Mouse (Mus musculus) CH12.LX (cell line): ENCODE measurements at regions not wholly inside any gene's neighbourhood (a gene's known extent, or its start where the extent isn't known, plus 50 kb on each side); places are given as distances from the start of the nearest gene placed in this dataset.

Experiments
- DNase-seq: peaks from one replicate; pipeline ENCODE4 v3.0.0-alpha.2; 2013; ENCODE audit errors: extremely low read depth
- H3K27ac ChIP-seq: 2 replicates; pipeline ENCODE4 v1.5.1; 2012; ENCODE audit warnings: low read depth, mild to moderate bottlenecking, control low read depth, moderate library complexity; ENCODE audit not compliant: insufficient read depth
- H3K27me3 ChIP-seq: replicated peaks from 2 replicates; pipeline ENCODE3; 2012; ENCODE audit warnings: inconsistent platforms
- H3K36me3 ChIP-seq, 2 experiments: replicated peaks in 1 of 2; 2 replicates each; pipeline versions ENCODE3 to v1.6.1; 2012; ENCODE audit warnings: inconsistent platforms in 1 of 2, low read length in 1 of 2, mild to moderate bottlenecking in 1 of 2, mixed read lengths in 1 of 2, moderate library complexity in 1 of 2; ENCODE audit not compliant: control insufficient read depth in 1 of 2, insufficient read depth in 1 of 2
- H3K4me1 ChIP-seq, 2 experiments: 2 replicates each; pipeline ENCODE4 v1.6.1; 2012; ENCODE audit warnings: inconsistent platforms in 1 of 2, moderate library complexity in 1 of 2; ENCODE audit not compliant: insufficient read depth in 2 of 2, control insufficient read depth in 1 of 2
- H3K4me2 ChIP-seq: 2 replicates; pipeline ENCODE4 v1.6.1; 2012; ENCODE audit warnings: low read depth, mild to moderate bottlenecking, control low read depth; ENCODE audit not compliant: poor library complexity, insufficient read depth, severe bottlenecking
- H3K4me3 ChIP-seq, 3 experiments: fragments of 150-350 bp in 1 of 3; sonication (generic) in 1 of 3; replicated peaks in 1 of 3; 2 replicates each; pipeline versions ENCODE3 to v1.5.1; 2011 to 2012; ENCODE audit warnings: low read depth in 2 of 3, low read length in 2 of 3, mild to moderate bottlenecking in 2 of 3, moderate library complexity in 2 of 3, control low read depth in 1 of 3, improper control_type of control experiment in 1 of 3, inconsistent platforms in 1 of 3, mixed read lengths in 1 of 3; ENCODE audit not compliant: poor library complexity in 1 of 3
- H3K79me2 ChIP-seq: replicated peaks from 2 replicates; pipeline ENCODE4 v1.6.1; 2012; ENCODE audit warnings: mild to moderate bottlenecking, moderate library complexity; ENCODE audit not compliant: control insufficient read depth, poor library complexity, insufficient read depth, severe bottlenecking; ENCODE audit errors: extremely low read depth
- H3K9ac ChIP-seq: 2 replicates; pipeline ENCODE4 v1.6.1; 2012; ENCODE audit warnings: low read depth, mild to moderate bottlenecking, control low read depth, moderate library complexity; ENCODE audit not compliant: insufficient read depth
- H3K9me3 ChIP-seq: replicated peaks from 2 replicates; pipeline ENCODE3; 2012; ENCODE audit warnings: low read length, inconsistent platforms, mixed read lengths
- CTCF ChIP-seq, 2 experiments: IDR thresholded peaks in 1 of 2; conservative IDR thresholded peaks in 1 of 2; 2 replicates each; pipeline ENCODE4 v1.5.1; 2011 to 2012; ENCODE audit warnings: low read depth in 2 of 2, low read length in 2 of 2, improper control_type of control experiment in 1 of 2, inconsistent platforms in 1 of 2, mild to moderate bottlenecking in 1 of 2, moderate library complexity in 1 of 2
- E2F4 ChIP-seq: IDR thresholded peaks from 2 replicates; pipeline ENCODE4 v1.6.1; 2011; ENCODE audit warnings: low read depth, low read length, improper control_type of control experiment; ENCODE audit not compliant: insufficient replicate concordance
- ELF1 ChIP-seq: IDR thresholded peaks from 2 replicates; pipeline ENCODE4 v1.6.1; 2014; ENCODE audit warnings: low read depth, mild to moderate bottlenecking, inconsistent platforms, low read length, improper control_type of control experiment
- IRF4 ChIP-seq: IDR thresholded peaks from 2 replicates; pipeline ENCODE4 v1.6.1; 2014; ENCODE audit warnings: low read depth, mild to moderate bottlenecking, inconsistent platforms, low read length, improper control_type of control experiment
- KAT2A ChIP-seq: IDR thresholded peaks from 2 replicates; pipeline ENCODE4 v1.6.1; 2012; ENCODE audit warnings: low read length, improper control_type of control experiment, inconsistent platforms; ENCODE audit not compliant: insufficient replicate concordance
- MAFK ChIP-seq: IDR thresholded peaks from 2 replicates; pipeline ENCODE4 v1.6.1; 2011; ENCODE audit warnings: low read length, improper control_type of control experiment; ENCODE audit not compliant: insufficient replicate concordance
- MAZ ChIP-seq: IDR thresholded peaks from 2 replicates; pipeline ENCODE4 v1.6.1; 2012; ENCODE audit warnings: low read depth, mild to moderate bottlenecking, inconsistent platforms, low read length, improper control_type of control experiment, moderate library complexity
- MEF2A ChIP-seq: IDR thresholded peaks from 2 replicates; pipeline ENCODE4 v1.6.1; 2014; ENCODE audit warnings: low read depth, mild to moderate bottlenecking, inconsistent platforms, low read length, improper control_type of control experiment, borderline replicate concordance
- MXI1 ChIP-seq: IDR thresholded peaks from 2 replicates; pipeline ENCODE4 v1.6.1; 2011; ENCODE audit warnings: mild to moderate bottlenecking, low read depth, low read length, improper control_type of control experiment
- NELFE ChIP-seq: IDR thresholded peaks from 2 replicates; pipeline ENCODE4 v1.6.1; 2011; ENCODE audit warnings: low read depth, low read length, improper control_type of control experiment
- POLR2A ChIP-seq: IDR thresholded peaks from 2 replicates; pipeline ENCODE4 v1.6.1; 2011; ENCODE audit warnings: low read depth, mild to moderate bottlenecking, improper control_type of control experiment, low read length
- RAD21 ChIP-seq: IDR thresholded peaks from 2 replicates; pipeline ENCODE4 v1.6.1; 2011; ENCODE audit warnings: low read depth, mild to moderate bottlenecking, low read length, improper control_type of control experiment, moderate library complexity
- RCOR1 ChIP-seq: conservative IDR thresholded peaks from 2 replicates; pipeline ENCODE4 v1.6.1; 2012; ENCODE audit warnings: low read depth, mild to moderate bottlenecking, inconsistent platforms, low read length, improper control_type of control experiment
- TBP ChIP-seq: conservative IDR thresholded peaks from 2 replicates; pipeline ENCODE4 v1.6.1; 2011; ENCODE audit warnings: low read depth, low read length, improper control_type of control experiment
- USF1 ChIP-seq: IDR thresholded peaks from 2 replicates; pipeline ENCODE4 v1.6.1; 2014; ENCODE audit warnings: low read depth, mild to moderate bottlenecking, inconsistent platforms, low read length, improper control_type of control experiment
- ZC3H11A ChIP-seq: IDR thresholded peaks from 2 replicates; pipeline ENCODE4 v1.6.1; 2012; ENCODE audit warnings: low read depth, mild to moderate bottlenecking, inconsistent platforms, low read length, improper control_type of control experiment
- ZNF384 ChIP-seq: IDR thresholded peaks from 2 replicates; pipeline ENCODE4 v1.6.1; 2012; ENCODE audit warnings: low read depth, low read length, improper control_type of control experiment, inconsistent platforms
- dilution Hi-C: fragments of 300-500 bp; cut with MboI; formaldehyde crosslinking; loops from 2 replicates; pipeline ENCODE4 v1.14.3; 2020; ENCODE audit warnings: low sequenced_read_pairs; ENCODE audit not compliant: extremely low pct_unique_long_range_greater_than_20kb, extremely low pct_ligation_motif_present
- in situ Hi-C: fragments of 300-500 bp; cut with MboI; formaldehyde crosslinking; loops from 3 replicates; pipeline ENCODE4 v1.14.3; 2019; ENCODE audit warnings: low sequenced_read_pairs, low pct_ligation_motif_present, low pct_unique_long_range_greater_than_20kb, mixed read lengths

DNA sequence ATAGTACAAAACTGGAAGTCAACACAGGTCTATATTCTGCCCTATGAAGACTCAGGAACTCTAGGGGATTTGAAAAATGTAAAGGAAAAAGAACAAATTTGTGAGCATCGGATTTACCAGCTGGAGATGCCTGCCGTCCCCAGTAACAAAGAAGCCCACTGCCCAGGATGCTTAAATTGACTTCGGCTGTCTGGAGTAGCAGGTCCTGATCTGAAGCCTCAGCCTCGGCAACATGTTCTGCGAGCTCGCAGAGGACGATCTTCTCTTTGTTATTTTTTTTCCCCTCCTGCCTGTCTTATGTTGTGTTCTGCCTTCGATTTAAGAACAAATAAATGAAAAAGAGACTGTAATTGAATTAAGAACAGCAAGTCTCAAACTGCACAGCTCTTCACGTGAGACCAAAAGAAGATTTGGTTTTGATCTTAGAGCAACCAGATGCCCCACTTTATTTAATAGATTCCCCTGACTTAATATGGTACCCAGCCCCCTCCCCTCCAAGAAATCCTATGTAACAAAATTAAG lies 2595.7 kb upstream of the Gm7489 start:
- Histone ChIP-seq H3K27ac (no peak overlapping the region), H3K9me3 (no peaks in the 10 kb centered on the region), H3K27me3 (no peaks in the 10 kb centered on the region), H3K4me3 (no peak overlapping the region), H3K4me1 (no peaks in the 10 kb centered on the region), H3K9ac (no peak overlapping the region), H3K4me2 (no peak overlapping the region), H3K79me2 (no peaks in the 10 kb centered on the region), H3K36me3 (no peaks in the 10 kb centered on the region)
- no peak for TF ChIP-seq NELFE
- no peak for TF ChIP-seq MEF2A
- TF ChIP-seq IRF4 = no peak
- DNase-seq = no peak
- in situ Hi-C loops = no loop called here
- dilution Hi-C loops = no loop called here

DNA sequence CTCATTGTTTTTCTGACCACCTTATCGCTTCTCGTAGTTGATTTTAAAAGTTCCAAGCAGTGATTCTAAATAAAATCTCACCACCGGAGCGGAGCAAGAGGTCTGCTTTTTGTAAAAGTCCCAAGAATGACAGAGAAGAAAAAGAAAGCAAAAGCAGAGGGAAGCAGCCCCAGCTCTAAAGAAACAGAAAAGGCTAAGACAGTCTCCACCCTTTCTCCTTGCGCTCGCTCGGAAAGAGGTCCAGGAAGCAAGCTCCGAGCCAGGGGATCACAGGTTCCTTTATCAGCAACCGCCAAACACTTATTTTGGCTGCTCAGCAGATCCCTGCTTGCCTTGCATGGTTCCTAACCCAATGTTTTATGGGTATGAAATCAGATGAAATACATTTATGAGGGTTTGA lies 2594.8 kb upstream of the Gm7489 start:
- no peaks in the 10 kb centered on the region for H3K79me2 ChIP-seq
- no peaks in the 10 kb centered on the region for H3K4me1 ChIP-seq
- H3K27me3 ChIP-seq = no peaks in the 10 kb centered on the region
- no peak for DNase-seq
- no peaks in the 10 kb centered on the region for H3K9me3 ChIP-seq
- in situ Hi-C loops = no loop called here
- no peaks in the 10 kb centered on the region for H3K36me3 ChIP-seq
- H3K4me3 ChIP-seq = no peak overlapping the region
- H3K27ac ChIP-seq = no peak overlapping the region
- no peak overlapping the region for H3K4me2 ChIP-seq
- TF ChIP-seq ZC3H11A (no peak), POLR2A (no peak), RCOR1 (no peak), CTCF (conservative IDR thresholded peaks at IDR 0.05 in 1 of 2, IDR thresholded peaks at IDR 0.05 in 1 of 2; ENCODE audit: low read depth in 2 of 2, low read length in 2 of 2) (no peak), MAZ (no peak), ZNF384 (no peak), E2F4 (no peak), NELFE (no peak), USF1 (no peak)
- dilution Hi-C loops = no loop called here
- no peak overlapping the region for H3K9ac ChIP-seq

DNA sequence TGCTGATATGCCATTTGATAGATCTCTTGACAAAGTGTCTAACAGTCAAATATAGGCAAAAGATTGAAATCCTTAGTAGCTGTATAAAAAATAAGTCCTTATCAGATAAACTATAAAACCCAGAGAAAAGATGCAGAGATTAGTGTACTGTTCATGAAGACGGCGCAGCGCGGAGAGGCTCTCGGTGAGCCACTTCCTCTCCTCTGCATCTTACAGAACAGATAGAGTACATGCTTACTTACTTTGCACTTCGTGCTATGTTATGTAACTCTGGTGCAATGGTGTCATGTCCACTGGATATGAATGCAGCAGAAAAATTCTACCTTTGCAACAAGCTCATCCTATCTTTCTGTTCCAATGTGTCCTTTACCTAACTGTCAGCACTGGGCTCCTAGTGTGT lies 2593.5 kb upstream of the Gm7489 start:
- Histone ChIP-seq H3K4me2 (no peak overlapping the region), H3K27me3 (no peaks in the 10 kb centered on the region), H3K79me2 (no peaks in the 10 kb centered on the region), H3K27ac (no peak overlapping the region), H3K4me3 (no peak overlapping the region), H3K9ac (no peak overlapping the region), H3K36me3 (no peaks in the 10 kb centered on the region), H3K9me3 (no peaks in the 10 kb centered on the region), H3K4me1 (no peaks in the 10 kb centered on the region)
- in situ Hi-C loops = no loop called here
- dilution Hi-C loops = no loop called here
- DNase-seq = no peak
- TF ChIP-seq MAFK (no peak), ELF1 (no peak), KAT2A (no peak), MXI1 (no peak), TBP (no peak), RAD21 (no peak)
